Mouse (Mus musculus): ENCODE measurements at regions not wholly inside any gene's neighbourhood (a gene's known extent, or its start where the extent isn't known, plus 50 kb on each side); places are given as distances from the start of the nearest gene placed in this dataset.

- no peaks in the 10 kb centered on the region for H3K9me3 ChIP-seq (ENCODE audit: low read length)
- H3K9ac ChIP-seq (replicated peaks; ENCODE audit: low read length, poor library complexity, severe bottlenecking) = no peak overlapping the region
- DNase-seq (ENCODE audit: low spot score) = peak; percentile 5
- H3K36me3 ChIP-seq (ENCODE audit: insufficient read depth, low read length) = no peaks in the 10 kb centered on the region
- no peak overlapping the region for H3K4me3 ChIP-seq (ENCODE audit: low read depth, low read length)
- 63% methylated on average over 3 of the region's 3 CpGs for WGBS
- no peaks in the 10 kb centered on the region for H3K4me1 ChIP-seq (ENCODE audit: insufficient read depth, low read length)
- H3K4me2 ChIP-seq (ENCODE audit: low read depth, low read length, poor library complexity, severe bottlenecking) = no peak overlapping the region
- H3K27ac ChIP-seq (ENCODE audit: low read depth, low read length) = no peak overlapping the region
- ATAC-seq (ENCODE audit: low FRiP score) = no peak
- H3K27me3 ChIP-seq (ENCODE audit: insufficient read depth, low read length) = no peaks in the 10 kb centered on the region
- no peak for TF ChIP-seq CTCF (IDR thresholded peaks at IDR 0.05)
These were observed 331.3 kb downstream of the Gm826 start for GRCm38 (mm10) chr2:160002695-160003094.

GRCm38 (mm10) chr2:160000449-160000848, 333.5 kb downstream of the Gm826 start:
- H3K9ac ChIP-seq (replicated peaks; ENCODE audit: low read length, poor library complexity, severe bottlenecking) = no peak overlapping the region
- H3K27me3 ChIP-seq (ENCODE audit: insufficient read depth, low read length) = no peaks in the 10 kb centered on the region
- no peaks in the 10 kb centered on the region for H3K9me3 ChIP-seq (ENCODE audit: low read length)
- no peak overlapping the region for H3K4me2 ChIP-seq (ENCODE audit: low read depth, low read length, poor library complexity, severe bottlenecking)
- ATAC-seq (ENCODE audit: low FRiP score) = no peak
- TF ChIP-seq CTCF (IDR thresholded peaks at IDR 0.05) = peak; percentile 53
- peak; percentile 27 for DNase-seq (ENCODE audit: low spot score)
- no peaks in the 10 kb centered on the region for H3K4me1 ChIP-seq (ENCODE audit: insufficient read depth, low read length)
- H3K36me3 ChIP-seq (ENCODE audit: insufficient read depth, low read length) = no peaks in the 10 kb centered on the region
- WGBS = 73% methylated on average over 4 of the region's 4 CpGs
- H3K4me3 ChIP-seq (ENCODE audit: low read depth, low read length) = no peak overlapping the region
- H3K27ac ChIP-seq (ENCODE audit: low read depth, low read length) = no peak overlapping the region

- Histone ChIP-seq H3K36me3 (ENCODE audit: insufficient read depth, low read length) (no peaks in the 10 kb centered on the region), H3K4me3 (ENCODE audit: low read depth, low read length) (no peak overlapping the region), H3K4me2 (ENCODE audit: low read depth, low read length, poor library complexity, severe bottlenecking) (no peak overlapping the region), H3K27me3 (ENCODE audit: insufficient read depth, low read length) (no peaks in the 10 kb centered on the region), H3K9me3 (ENCODE audit: low read length) (no peaks in the 10 kb centered on the region), H3K9ac (replicated peaks; ENCODE audit: low read length, poor library complexity, severe bottlenecking) (no peak overlapping the region), H3K4me1 (ENCODE audit: insufficient read depth, low read length) (no peaks in the 10 kb centered on the region), H3K27ac (ENCODE audit: low read depth, low read length) (no peak overlapping the region)
- DNase-seq (ENCODE audit: low spot score) (no peak), ATAC-seq (ENCODE audit: low FRiP score) (no peak)
- TF ChIP-seq CTCF (IDR thresholded peaks at IDR 0.05) = no peak
- 88% methylated on average over 9 of the region's 9 CpGs for WGBS
These were observed 336.6 kb downstream of the Gm826 start for GRCm38 (mm10) chr2:159997395-159997794.

GRCm38 (mm10) chr2:159994490-159994889, 339.5 kb downstream of the Gm826 start:
- TF ChIP-seq CTCF (IDR thresholded peaks at IDR 0.05) = no peak
- Histone ChIP-seq H3K27me3 (ENCODE audit: insufficient read depth, low read length) (no peaks in the 10 kb centered on the region), H3K4me2 (ENCODE audit: low read depth, low read length, poor library complexity, severe bottlenecking) (no peak overlapping the region), H3K36me3 (ENCODE audit: insufficient read depth, low read length) (no peaks in the 10 kb centered on the region), H3K4me1 (ENCODE audit: insufficient read depth, low read length) (no peaks in the 10 kb centered on the region), H3K9ac (replicated peaks; ENCODE audit: low read length, poor library complexity, severe bottlenecking) (no peak overlapping the region), H3K9me3 (ENCODE audit: low read length) (no peaks in the 10 kb centered on the region), H3K4me3 (ENCODE audit: low read depth, low read length) (no peak overlapping the region), H3K27ac (ENCODE audit: low read depth, low read length) (no peak overlapping the region)
- WGBS = 73% methylated on average over 3 of the region's 3 CpGs
- no peak for DNase-seq (ENCODE audit: low spot score)
- no peak for ATAC-seq (ENCODE audit: low FRiP score)

GRCm38 (mm10) chr2:159986719-159987118, 347.2 kb downstream of the Gm826 start:
- no peak for DNase-seq (ENCODE audit: low spot score)

GRCm38 (mm10) chr2:159981694-159982093, 352.3 kb downstream of the Gm826 start:
- Histone ChIP-seq H3K9me3 (ENCODE audit: low read length) (no peaks in the 10 kb centered on the region), H3K4me1 (ENCODE audit: insufficient read depth, low read length) (no peaks in the 10 kb centered on the region), H3K27ac (ENCODE audit: low read depth, low read length) (no peak overlapping the region), H3K4me2 (ENCODE audit: low read depth, low read length, poor library complexity, severe bottlenecking) (no peak overlapping the region), H3K36me3 (ENCODE audit: insufficient read depth, low read length) (no peaks in the 10 kb centered on the region), H3K4me3 (ENCODE audit: low read depth, low read length) (no peak overlapping the region), H3K9ac (replicated peaks; ENCODE audit: low read length, poor library complexity, severe bottlenecking) (no peak overlapping the region), H3K27me3 (ENCODE audit: insufficient read depth, low read length) (no peaks in the 10 kb centered on the region)
- no peak for TF ChIP-seq CTCF (IDR thresholded peaks at IDR 0.05)
- ATAC-seq (ENCODE audit: low FRiP score) (no peak), DNase-seq (ENCODE audit: low spot score) (no peak)
- 93% methylated on average over 3 of the region's 3 CpGs for whole genome bisulfite sequencing

More at GRCm38 (mm10) chr2:159986719-159987118, 347.2 kb downstream of the Gm826 start:
- ATAC-seq (ENCODE audit: low FRiP score) = no peak
- TF ChIP-seq CTCF (IDR thresholded peaks at IDR 0.05) = no peak
- Histone ChIP-seq H3K27me3 (ENCODE audit: insufficient read depth, low read length) (no peaks in the 10 kb centered on the region), H3K36me3 (ENCODE audit: insufficient read depth, low read length) (no peaks in the 10 kb centered on the region), H3K4me3 (ENCODE audit: low read depth, low read length) (no peak overlapping the region), H3K9ac (replicated peaks; ENCODE audit: low read length, poor library complexity, severe bottlenecking) (no peak overlapping the region), H3K27ac (ENCODE audit: low read depth, low read length) (no peak overlapping the region), H3K4me1 (ENCODE audit: insufficient read depth, low read length) (no peaks in the 10 kb centered on the region), H3K9me3 (ENCODE audit: low read length) (no peaks in the 10 kb centered on the region), H3K4me2 (ENCODE audit: low read depth, low read length, poor library complexity, severe bottlenecking) (no peak overlapping the region)
- 83% methylated on average over 7 of the region's 7 CpGs for WGBS
